Mouse (Mus musculus) CH12F3 (cell line): ENCODE data around the gene Emx1.

ENCODE experiments used
- in situ Hi-C: fragments of 300-500 bp; cut with MboI; formaldehyde crosslinking; loops from 2 replicates; pipeline ENCODE4 v1.14.3; 2020; ENCODE audit warnings: low sequenced_read_pairs

Emx1 gene

GRCm38 (mm10) chr6:85224442-85224891, 37.2 kb downstream of the Emx1 start:
- in situ Hi-C loops, result no loop called here

- in situ Hi-C loops, result no loop called here
Measured at GRCm38 (mm10) chr6:85226570-85226969, 39.3 kb downstream of the Emx1 start.

DNA sequence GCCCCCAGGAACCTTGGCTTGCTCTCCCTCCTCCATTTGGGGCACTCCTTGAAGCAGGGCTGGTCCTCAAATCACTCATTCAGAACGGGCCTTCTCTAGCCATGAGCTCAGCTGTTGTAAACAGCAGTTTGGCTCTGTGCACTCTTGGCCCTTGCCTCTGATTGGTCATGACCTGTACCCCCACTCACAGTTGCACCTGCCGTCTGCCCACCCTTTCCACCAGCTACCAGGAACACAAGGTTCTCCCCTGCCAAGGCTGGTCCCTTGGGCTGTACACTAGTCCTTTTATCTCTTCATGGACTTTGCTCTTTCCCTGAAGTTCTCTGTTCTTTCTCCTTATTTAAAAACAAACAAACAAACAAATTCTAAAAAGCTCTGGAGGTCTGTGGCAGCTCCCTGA, 40.3 kb downstream of the Emx1 start:
- in situ Hi-C loops, result no loop called here

DNA sequence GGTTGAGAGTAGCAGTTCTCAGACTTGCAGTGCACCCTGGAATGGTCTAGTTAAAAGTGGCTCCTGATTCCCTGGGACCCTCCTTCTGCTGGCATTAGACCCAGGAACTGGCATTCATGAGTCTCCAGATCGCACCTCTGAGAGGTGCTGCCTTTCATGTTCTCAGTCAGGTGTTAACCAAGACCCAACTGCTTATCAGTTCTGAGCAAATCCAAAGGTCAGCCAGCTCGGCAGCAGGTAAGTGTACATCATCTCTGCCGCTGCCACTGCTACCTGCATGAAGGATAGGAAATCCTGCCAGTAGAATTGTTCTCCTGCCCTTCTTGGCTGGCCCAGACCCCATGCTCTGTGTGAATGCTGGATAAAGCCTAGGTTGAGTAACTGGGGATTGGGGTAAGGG, 43.5 kb downstream of the Emx1 start:
- in situ Hi-C loops, result no loop called here

DNA sequence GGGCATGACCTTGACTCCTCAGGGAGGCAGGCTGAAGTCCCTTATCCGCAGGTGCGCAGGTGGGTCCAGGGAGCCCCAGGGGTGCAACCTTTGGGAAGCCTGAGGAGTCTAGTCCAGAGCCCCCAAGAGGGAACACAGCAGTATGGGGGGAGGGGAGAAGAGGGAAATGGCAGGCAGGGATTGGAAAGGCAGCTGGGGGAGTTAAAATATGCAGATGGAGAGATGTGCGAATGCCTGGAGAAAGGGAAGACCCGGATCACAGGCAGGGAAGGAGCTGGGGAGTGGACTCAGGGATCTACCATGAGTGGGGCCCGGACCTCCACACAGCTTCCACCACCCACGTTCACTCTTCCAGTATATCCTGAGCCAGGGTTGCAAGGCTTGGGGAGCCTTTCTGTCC, 44.2 kb downstream of the Emx1 start:
- in situ Hi-C loops, result no loop called here

DNA sequence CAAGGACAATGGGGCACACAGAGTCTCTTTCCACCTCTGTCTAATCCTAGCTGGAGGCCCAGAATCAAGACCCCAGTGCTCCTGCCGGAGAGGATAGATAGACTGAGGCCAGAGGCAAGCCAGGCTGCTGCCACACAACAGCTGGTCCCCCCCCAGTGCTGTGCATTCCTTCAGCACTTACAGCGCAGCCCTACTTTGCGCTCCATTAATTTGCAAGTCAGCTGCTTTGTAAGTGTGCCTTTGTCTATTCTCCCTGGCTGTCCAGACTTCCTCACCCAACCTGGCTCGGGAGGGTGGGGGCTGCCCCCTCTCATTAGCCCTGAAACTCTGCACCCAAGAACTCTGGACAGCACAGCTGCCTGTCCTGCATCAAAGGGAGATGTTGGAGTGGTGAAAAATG, 44.8 kb downstream of the Emx1 start:
- in situ Hi-C loops, result no loop called here

GRCm38 (mm10) chr6:85232836-85233623, 45.8 kb downstream of the Emx1 start:
- in situ Hi-C loops, result no loop called here

DNA sequence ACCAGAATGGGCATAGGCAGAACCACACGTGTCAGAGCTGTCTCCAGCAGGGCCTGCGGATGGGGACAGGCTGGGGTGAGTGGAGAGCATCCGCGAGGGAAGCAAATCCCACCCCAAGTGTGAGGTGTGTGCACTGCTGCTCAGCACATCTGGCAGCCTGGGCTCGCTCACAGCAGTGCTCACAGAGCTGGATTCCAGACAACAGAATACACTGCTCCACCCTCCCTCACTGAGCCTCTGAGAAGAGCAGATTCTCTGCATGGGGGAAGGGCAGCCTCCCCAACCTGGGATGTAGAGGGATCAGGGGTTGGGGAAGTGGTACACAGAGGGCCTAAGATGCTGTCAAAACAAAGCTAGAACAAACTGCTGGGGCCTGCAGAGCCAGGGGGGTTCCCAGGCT, 47.6 kb downstream of the Emx1 start:
- in situ Hi-C loops, result no loop called here

GRCm38 (mm10) chr6:85237001-85237400, 49.8 kb downstream of the Emx1 start:
- in situ Hi-C loops, result no loop called here

- in situ Hi-C loops, result no loop called here
Measured at GRCm38 (mm10) chr6:85237595-85238337, 50.5 kb downstream of the Emx1 start.

- in situ Hi-C loops, result no loop called here
Measured at GRCm38 (mm10) chr6:85239044-85239489, 51.8 kb downstream of the Emx1 start.

DNA sequence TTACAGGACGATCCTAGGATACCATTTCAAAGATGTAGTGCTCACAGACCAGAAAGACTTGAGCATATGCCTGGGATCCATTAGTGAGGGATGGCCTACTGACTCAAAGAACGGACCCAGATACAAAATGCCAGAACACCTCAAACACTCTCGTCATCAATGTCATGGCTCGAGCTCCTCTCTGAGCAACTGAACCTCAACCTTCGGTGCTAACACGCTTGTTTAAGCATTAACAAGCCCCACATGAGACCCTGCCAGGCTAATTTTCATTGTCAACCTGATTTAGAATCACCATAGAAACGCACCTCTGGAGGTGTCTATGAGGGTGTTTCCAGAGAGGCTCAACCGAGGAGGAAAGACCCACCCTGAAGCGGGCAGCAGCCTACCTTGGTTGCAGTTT, 62.6 kb downstream of the Emx1 start:
- in situ Hi-C loops, result no loop called here

- in situ Hi-C loops, result no loop called here
Measured at GRCm38 (mm10) chr6:85250811-85251241, 63.6 kb downstream of the Emx1 start.

- in situ Hi-C loops, result no loop called here
Measured at GRCm38 (mm10) chr6:85252251-85253058, 65.2 kb downstream of the Emx1 start.

DNA sequence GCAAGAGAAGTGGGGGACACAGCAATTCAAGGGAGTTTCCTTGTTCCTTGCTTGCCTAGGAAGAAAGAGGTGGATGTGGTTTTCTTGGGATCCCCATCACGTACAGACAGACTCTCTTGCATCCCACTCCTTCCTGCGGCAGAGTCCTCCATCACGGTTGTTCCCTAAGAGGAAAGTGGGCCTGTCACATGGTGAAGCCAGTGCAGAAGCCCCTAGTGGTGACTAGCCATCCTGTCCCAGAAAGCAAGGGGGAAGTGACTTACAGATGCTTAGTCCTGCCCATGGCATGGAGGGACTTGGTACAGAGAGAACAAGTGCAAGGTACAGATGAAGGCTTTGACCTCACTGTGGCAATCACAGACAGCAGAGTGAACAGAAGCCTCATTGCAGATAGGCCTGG, 66.0 kb downstream of the Emx1 start:
- in situ Hi-C loops, result no loop called here
